ENCODE assay signal across 8 mouse cellular contexts in genomic region chr1:133423543-133424480, GRCm38 (mm10). TPM values are rescaled to one million over a fixed set of nuclear protein-coding genes. Genes with fewer than 3 reads are reported as not detected.
A peak's percentile ranks its signal among the peaks of the same experiment; 100 is the strongest.
DNase-seq lines count a peak whose midpoint lies in the region; ATAC-seq and TF ChIP-seq lines count a peak whose summit lies in the region.

Gene Sox13 (minus strand): TSS chr1:133424377.

- TF ChIP-seq POLR2A in bone marrow, adult 2 months (IDR thresholded peaks at IDR 0.05; ENCODE audit: borderline replicate concordance, control insufficient read depth, low read depth, low read length): no peak

- H3K4me3 ChIP-seq in ES-E14 (ENCODE audit: insufficient read depth in 1 of 2, low read depth in 1 of 2, low read length in 2 of 2, poor library complexity in 1 of 2, severe bottlenecking in 1 of 2): peak within 1 kb of the TSS; percentile 81 to 89
- peak within 1 kb of the TSS; percentile 8 for H3K4me3 ChIP-seq in bone marrow, adult 2 months (replicated peaks; ENCODE audit: control insufficient read depth, low read depth, low read length)
- H3K4me3 ChIP-seq in forebrain, embryonic 15.5 days: peak within 1 kb of the TSS; percentile 80

- ATAC-seq in forebrain, embryonic 15.5 days (replicated peaks): peak; percentile 73

- H3K4me1 ChIP-seq in ES-E14 (ENCODE audit: control insufficient read depth in 2 of 2, insufficient read depth in 2 of 2, low read length in 2 of 2, poor library complexity in 1 of 2): peaks cover 0 to 3% of the 10 kb centered on the region in 2 experiments; a peak in 2 of 4 replicates
- no peaks in the 10 kb centered on the region for H3K4me1 ChIP-seq in bone marrow, adult 2 months (ENCODE audit: control insufficient read depth, insufficient read depth, low read length)
- peaks cover 17% of the 10 kb centered on the region for H3K4me1 ChIP-seq in forebrain, embryonic 15.5 days

- H3K36me3 ChIP-seq in ES-E14 (ENCODE audit: control insufficient read depth, insufficient read depth, low read length, poor library complexity, severe bottlenecking): no peaks in the 10 kb centered on the region
- no peaks in the 10 kb centered on the region for H3K36me3 ChIP-seq in forebrain, embryonic 15.5 days

- peak within 1 kb of the TSS; percentile 29; the same call in 1 of the 2 replicates for H3K27ac ChIP-seq in ES-E14 (ENCODE audit: insufficient read depth, low read depth, low read length, poor library complexity, severe bottlenecking)
- no peak within 1 kb of the TSS; the same call in 1 of the 2 replicates for H3K27ac ChIP-seq in bone marrow, adult 2 months (ENCODE audit: control insufficient read depth, insufficient read depth, low read depth, low read length, poor library complexity)
- H3K27ac ChIP-seq in forebrain, embryonic 15.5 days (replicated peaks): peak within 1 kb of the TSS; percentile 83

- H3K9ac ChIP-seq in ES-E14 (ENCODE audit: insufficient read depth, low read depth, low read length, poor library complexity, severe bottlenecking): peak within 1 kb of the TSS; percentile 75
- peak within 1 kb of the TSS; percentile 73 for H3K9ac ChIP-seq in forebrain, embryonic 15.5 days (replicated peaks)

- no peak for DNase-seq in ES-E14 (ENCODE audit: low read depth, low spot score)
- DNase-seq in heart, postnatal 36 days: peak; percentile 77 to 85
- DNase-seq in layer of hippocampus, postnatal 14 days (ENCODE audit: low spot score in 2 of 2): peak; percentile 31 to 33
- peak; percentile 76 for DNase-seq in lung, postnatal 36 days
- peak; percentile 57 to 65 for DNase-seq in right cerebral cortex, postnatal 10 days (ENCODE audit: low spot score in 2 of 2)
- DNase-seq in spleen, postnatal 10 days (ENCODE audit: low spot score in 2 of 2): no peak

- H3K4me2 ChIP-seq in forebrain, embryonic 15.5 days (replicated peaks): peak within 1 kb of the TSS; percentile 100

- TF ChIP-seq CTCF in bone marrow, adult 2 months (IDR thresholded peaks at IDR 0.05; ENCODE audit: control insufficient read depth, insufficient read depth, low read length): no peak

- no peaks in the 10 kb centered on the region for H3K9me3 ChIP-seq in ES-E14 (ENCODE audit: control insufficient read depth, insufficient read depth, low read depth, low read length)
- no peaks in the 10 kb centered on the region for H3K9me3 ChIP-seq in forebrain, embryonic 15.5 days

- intact Hi-C loops in heart, postnatal 36 days (cut with DNase I): loop anchor here (2.0 to 5.0 kb wide), 3 partner anchors 25 to 1783 kb away; no protein-coding TSS in a partner anchor

- in situ Hi-C loops in ES-E14 (cut with MboI; ENCODE audit: low sequenced_read_pairs in 2 of 2, unreplicated experiment in 2 of 2): no loop called here

- under 1% methylated on average over 125 of the region's 128 CpGs for WGBS in bone marrow, adult 2 months
- under 1% methylated on average over 107 of the region's 128 CpGs for WGBS in forebrain, embryonic 15.5 days

- no peaks in the 10 kb centered on the region for H3K27me3 ChIP-seq in forebrain, embryonic 15.5 days

TF ChIP-seq in ES-E14, 5 proteins besides CTCF, POLR2A, EP300 and RAD21:
- TF ChIP-seq ZNF384 (IDR thresholded peaks at IDR 0.05; ENCODE audit: low read depth, low read length) (no peak), MAFK (IDR thresholded peaks at IDR 0.05; ENCODE audit: insufficient read depth, low read depth, low read length) (no peak), CHD2 (IDR thresholded peaks at IDR 0.05; ENCODE audit: low read depth, low read length) (no peak), HCFC1 (IDR thresholded peaks at IDR 0.05; ENCODE audit: borderline replicate concordance, insufficient read depth, low read length) (no peak), ZC3H11A (IDR thresholded peaks at IDR 0.05; ENCODE audit: borderline replicate concordance, low read depth, low read length) (no peak)

RNA-seq across cellular contexts. Expression of gene Sox13, which starts in this region (rescaled TPM):
- 11.1 and 16.9 TPM in 2 replicates for total RNA-seq in ES-E14 (2012; rRNA removed)
- 1.1 and 3.1 TPM in 2 replicates for polyA plus RNA-seq in bone marrow, adult 2 months (2011; ENCODE audit: insufficient read depth, insufficient read length, low replicate concordance, missing spikeins)
- 4.6 and 5.1 TPM in 2 replicates for polyA plus RNA-seq in forebrain, embryonic 15.5 days (2015; fragmentation: Nextera tagmentation; extraction: Ambion mirVana)
- total RNA-seq in heart, postnatal 36 days (2021): 10 to 100 TPM; 16.1 to 16.7 TPM
- 10 to 100 TPM; 11.3 to 11.5 TPM for total RNA-seq in layer of hippocampus, postnatal 14 days (2021)

Comparison
In these comparisons a context has a peak if more than half of its experiments do, and no peak if none do; other contexts are left out.
1. DNase-seq: peak in heart, postnatal 36 days (2 of 2), layer of hippocampus, postnatal 14 days (2 of 2), lung, postnatal 36 days (single experiment) and right cerebral cortex, postnatal 10 days (2 of 2); none in ES-E14 (single experiment) and spleen, postnatal 10 days (0 of 2).
2. H3K4me3 ChIP-seq: peak in every context shown above with its lines; median percentile 85 in ES-E14; 80 in forebrain, embryonic 15.5 days; 8 in bone marrow, adult 2 months.